Mouse (Mus musculus) inflammation-experienced regulatory T-cells (primary cell): ENCODE data around the gene Vmp1. TPM values are rescaled to one million over a fixed set of nuclear protein-coding genes. Genes with fewer than 3 reads are reported as not detected.

ENCODE experiments used
- polyA plus RNA-seq, 2 experiments: library from polyadenylated mRNA; unstranded; fragments of 100-300 nt; shearing (Covaris generic); gene quantifications; one replicate each; pipeline ENCODE4 v1.2.1; 2017

The Vmp1 gene
- 100 to 1,000 TPM; 118 to 195 TPM for polyA plus RNA-seq

GRCm38 (mm10) chr11:86683395-86684125, at the start of gene Vmp1, which contains the start of gene Ptrh2:
Vmp1 (minus strand) TSS chr11:86683836.
Ptrh2 (plus strand) TSS chr11:86683985.

GRCm38 (mm10) chr11:86544639-86545299, 138.9 kb downstream of the Vmp1 start, which contains the start of the genes Rps6kb1 and Tubd1:
Rps6kb1 (minus strand) TSS chr11:86544805.
Tubd1 (plus strand) TSS chr11:86544991.

Other genes starting within 250 kb of the Vmp1 start
- 10 to 100 TPM; 61.2 to 61.3 TPM for gene Rnft1, start 199.2 kb downstream of the Vmp1 start, polyA plus RNA-seq
- gene Rps6kb1, start 139.0 kb downstream of the Vmp1 start, polyA plus RNA-seq: 10 to 100 TPM; 46.2 to 60.7 TPM
- gene Tubd1, start 138.8 kb downstream of the Vmp1 start, polyA plus RNA-seq: 1 to 10 TPM; 6.4 to 8.4 TPM
- 1 to 10 TPM; 9.5 to 9.7 TPM for gene Ptrh2, start 149 bp upstream of the Vmp1 start, polyA plus RNA-seq
- 100 to 1,000 TPM; 122 to 126 TPM for gene Cltc, start 73.7 kb upstream of the Vmp1 start, polyA plus RNA-seq
- gene Dhx40, start 123.9 kb upstream of the Vmp1 start, polyA plus RNA-seq: 10 to 100 TPM; 36.0 to 36.6 TPM